Mouse (Mus musculus) hindbrain, embryonic 13.5 days (tissue): ENCODE measurements around the gene Fam122a. TPM values are rescaled to one million over a fixed set of nuclear protein-coding genes. Genes with fewer than 3 reads are reported as not detected.

Source experiments
- ATAC-seq: fragments of 200-750 bp; cut with Nextera tagmentation; 2 replicates; pipeline ENCODE4 v1.8.0; 2017; ENCODE audit warnings: moderate TSS enrichment; ENCODE audit not compliant: low FRiP score
- H3K27ac ChIP-seq: fragments of 300-500 bp; sonication (generic); 2 replicates; pipeline ENCODE4 v1.5.1; 2015; ENCODE audit warnings: inconsistent platforms, mild to moderate bottlenecking, moderate library complexity
- H3K27me3 ChIP-seq: fragments of 300-500 bp; sonication (generic); 2 replicates; pipeline ENCODE4 v1.6.1; 2015; ENCODE audit warnings: mild to moderate bottlenecking, inconsistent platforms
- H3K36me3 ChIP-seq: fragments of 300-500 bp; sonication (generic); 2 replicates; pipeline ENCODE4 v1.6.1; 2015; ENCODE audit warnings: mild to moderate bottlenecking, inconsistent platforms
- H3K4me1 ChIP-seq: fragments of 300-500 bp; sonication (generic); replicated peaks from 2 replicates; pipeline ENCODE4 v1.6.1; 2015; ENCODE audit warnings: inconsistent platforms
- H3K4me2 ChIP-seq: fragments of 300-500 bp; sonication (generic); 2 replicates; pipeline ENCODE4 v1.6.1; 2015; ENCODE audit warnings: inconsistent platforms, mild to moderate bottlenecking, moderate library complexity
- H3K4me3 ChIP-seq: fragments of 300-500 bp; sonication (generic); 2 replicates; pipeline ENCODE4 v1.5.1; 2015; ENCODE audit warnings: mild to moderate bottlenecking, inconsistent platforms
- H3K9ac ChIP-seq: fragments of 300-500 bp; sonication (generic); 2 replicates; pipeline ENCODE4 v1.6.1; 2015; ENCODE audit warnings: mild to moderate bottlenecking, inconsistent platforms
- H3K9me3 ChIP-seq: fragments of 300-500 bp; sonication (generic); 2 replicates; pipeline ENCODE4 v1.6.1; 2016; ENCODE audit warnings: inconsistent platforms
- WGBS: fragments of 180-500 bp; shearing (Covaris S2); methylation state at CpG from one replicate; pipeline ENCODE4 v1.1.7; 2015; 5-methylcytosine and 5-hydroxymethylcytosine counted together
- polyA plus RNA-seq: library from polyadenylated mRNA; unstranded; fragments of >200 nt; fragmentation: Nextera tagmentation; extraction: Ambion mirVana; gene quantifications from 2 replicates; pipeline ENCODE4 v1.2.1, GENCODE M21; 2015

Fam122a gene
- polyA plus RNA-seq, result 56.7 and 59.4 TPM in 2 replicates

- Histone ChIP-seq H3K4me3 (peak within 1 kb of the TSS; percentile 85), H3K9ac (peak within 1 kb of the TSS; percentile 93), H3K27ac (peak within 1 kb of the TSS; percentile 95), H3K27me3 (no peaks in the 10 kb centered on the region), H3K9me3 (no peaks in the 10 kb centered on the region), H3K4me2 (peak within 1 kb of the TSS; percentile 79), H3K4me1 (peaks cover 25% of the 10 kb centered on the region), H3K36me3 (peaks cover 7% of the 10 kb centered on the region)
- ATAC-seq, result peak; percentile 98
- WGBS, result under 1% methylated on average over 81 of the region's 92 CpGs
These were observed at the start of gene Fam122a for GRCm38 (mm10) chr19:24476929-24477882. Fam122a (minus strand) TSS chr19:24477356.

GRCm38 (mm10) chr19:24523476-24524313, 46.5 kb upstream of the Fam122a start:
- no peaks in the 10 kb centered on the region for H3K27me3 ChIP-seq
- no peak for ATAC-seq
- H3K4me2 ChIP-seq, result no peak overlapping the region
- H3K36me3 ChIP-seq, result no peaks in the 10 kb centered on the region
- H3K9ac ChIP-seq, result no peak overlapping the region
- no peak overlapping the region for H3K27ac ChIP-seq
- no peak overlapping the region for H3K4me3 ChIP-seq
- no peaks in the 10 kb centered on the region for H3K9me3 ChIP-seq
- WGBS, result 73% methylated on average over 15 of the region's 15 CpGs
- no peaks in the 10 kb centered on the region for H3K4me1 ChIP-seq

- H3K4me2 ChIP-seq, result no peak overlapping the region
- H3K9me3 ChIP-seq, result no peaks in the 10 kb centered on the region
- 95% methylated on average over 7 of the region's 7 CpGs for WGBS
- H3K4me1 ChIP-seq, result no peaks in the 10 kb centered on the region
- H3K9ac ChIP-seq, result no peak overlapping the region
- H3K4me3 ChIP-seq, result no peak overlapping the region
- no peak overlapping the region for H3K27ac ChIP-seq
- no peaks in the 10 kb centered on the region for H3K36me3 ChIP-seq
- no peak for ATAC-seq
- H3K27me3 ChIP-seq, result no peaks in the 10 kb centered on the region
These were observed 44.8 kb upstream of the Fam122a start for GRCm38 (mm10) chr19:24521997-24522396.

GRCm38 (mm10) chr19:24521146-24521545, 44.0 kb upstream of the Fam122a start:
- Histone ChIP-seq H3K4me2 (no peak overlapping the region), H3K4me3 (no peak overlapping the region), H3K27me3 (no peaks in the 10 kb centered on the region), H3K36me3 (no peaks in the 10 kb centered on the region), H3K4me1 (no peaks in the 10 kb centered on the region), H3K27ac (no peak overlapping the region), H3K9me3 (no peaks in the 10 kb centered on the region), H3K9ac (no peak overlapping the region)
- 91% methylated on average over 9 of the region's 9 CpGs for WGBS
- no peak for ATAC-seq

GRCm38 (mm10) chr19:24519732-24520409, 42.7 kb upstream of the Fam122a start:
- WGBS, result 91% methylated on average over 6 of the region's 6 CpGs

GRCm38 (mm10) chr19:24518384-24518783, 41.2 kb upstream of the Fam122a start:
- no peak for ATAC-seq
- H3K4me2 ChIP-seq, result no peak overlapping the region
- H3K4me3 ChIP-seq, result no peak overlapping the region
- no peaks in the 10 kb centered on the region for H3K9me3 ChIP-seq
- no peaks in the 10 kb centered on the region for H3K36me3 ChIP-seq
- H3K4me1 ChIP-seq, result no peaks in the 10 kb centered on the region
- H3K27ac ChIP-seq, result no peak overlapping the region
- no peaks in the 10 kb centered on the region for H3K27me3 ChIP-seq
- H3K9ac ChIP-seq, result no peak overlapping the region

More at GRCm38 (mm10) chr19:24519732-24520409, 42.7 kb upstream of the Fam122a start:
- no peak overlapping the region for H3K27ac ChIP-seq
- H3K4me2 ChIP-seq, result no peak overlapping the region
- H3K9me3 ChIP-seq, result no peaks in the 10 kb centered on the region
- no peaks in the 10 kb centered on the region for H3K27me3 ChIP-seq
- no peaks in the 10 kb centered on the region for H3K4me1 ChIP-seq
- no peaks in the 10 kb centered on the region for H3K36me3 ChIP-seq
- ATAC-seq, result no peak
- no peak overlapping the region for H3K9ac ChIP-seq
- no peak overlapping the region for H3K4me3 ChIP-seq

GRCm38 (mm10) chr19:24517057-24517456, 39.9 kb upstream of the Fam122a start:
- Histone ChIP-seq H3K4me2 (no peak overlapping the region), H3K9ac (no peak overlapping the region), H3K9me3 (no peaks in the 10 kb centered on the region), H3K27me3 (no peaks in the 10 kb centered on the region), H3K4me3 (no peak overlapping the region), H3K27ac (no peak overlapping the region), H3K4me1 (no peaks in the 10 kb centered on the region), H3K36me3 (no peaks in the 10 kb centered on the region)
- 87% methylated on average over 7 of the region's 7 CpGs for WGBS
- ATAC-seq, result no peak

GRCm38 (mm10) chr19:24515941-24516340, 38.8 kb upstream of the Fam122a start:
- Histone ChIP-seq H3K4me1 (no peaks in the 10 kb centered on the region), H3K4me3 (no peak overlapping the region), H3K36me3 (no peaks in the 10 kb centered on the region), H3K4me2 (no peak overlapping the region), H3K9me3 (no peaks in the 10 kb centered on the region), H3K27ac (no peak overlapping the region), H3K9ac (no peak overlapping the region), H3K27me3 (peaks cover 3% of the 10 kb centered on the region; the same call in 1 of the 2 replicates)
- ATAC-seq, result no peak
- WGBS, result 95% methylated on average over 3 of the region's 3 CpGs

GRCm38 (mm10) chr19:24514661-24515642, 37.8 kb upstream of the Fam122a start:
- H3K9ac ChIP-seq, result no peak overlapping the region
- no peaks in the 10 kb centered on the region for H3K36me3 ChIP-seq
- no peaks in the 10 kb centered on the region for H3K4me1 ChIP-seq
- ATAC-seq, result no peak
- peaks cover 9% of the 10 kb centered on the region; the same call in 1 of the 2 replicates for H3K27me3 ChIP-seq
- 92% methylated on average over 15 of the region's 15 CpGs for WGBS
- no peaks in the 10 kb centered on the region for H3K9me3 ChIP-seq
- no peak overlapping the region for H3K27ac ChIP-seq
- H3K4me2 ChIP-seq, result no peak overlapping the region
- no peak overlapping the region for H3K4me3 ChIP-seq

- H3K9ac ChIP-seq, result no peak overlapping the region
- H3K36me3 ChIP-seq, result no peaks in the 10 kb centered on the region
- no peak overlapping the region for H3K4me3 ChIP-seq
- H3K4me2 ChIP-seq, result no peak overlapping the region
- ATAC-seq, result no peak
- peaks cover 11% of the 10 kb centered on the region for H3K4me1 ChIP-seq
- H3K27me3 ChIP-seq, result peaks cover 11% of the 10 kb centered on the region; the same call in 1 of the 2 replicates
- no peak overlapping the region for H3K27ac ChIP-seq
- H3K9me3 ChIP-seq, result no peaks in the 10 kb centered on the region
- WGBS, result 87% methylated on average over 20 of the region's 20 CpGs
These were observed 36.1 kb upstream of the Fam122a start for GRCm38 (mm10) chr19:24513105-24513843.
